Mouse (Mus musculus): Measurements from ENCODE around the gene Pdzd2. TPM values are rescaled to one million over a fixed set of nuclear protein-coding genes. Genes with fewer than 3 reads are reported as not detected.

Pdzd2 gene
- polyA plus RNA-seq, 1 experiment, result 4.2 TPM

- no peak for DNase-seq
- Histone ChIP-seq H3K36me3 (ENCODE audit: control insufficient read depth, insufficient read depth, low read length) (no peaks in the 10 kb centered on the region), H3K4me1 (replicated peaks; ENCODE audit: control insufficient read depth, insufficient read depth, low read length) (no peaks in the 10 kb centered on the region), H3K27me3 (ENCODE audit: control insufficient read depth, insufficient read depth, low read length) (no peaks in the 10 kb centered on the region), H3K4me3 (ENCODE audit: control insufficient read depth, insufficient read depth, low read length) (no peak overlapping the region), H3K27ac (ENCODE audit: control insufficient read depth, insufficient read depth, low read length) (no peak overlapping the region)
- TF ChIP-seq CTCF (IDR thresholded peaks at IDR 0.05; ENCODE audit: borderline replicate concordance, control insufficient read depth, extremely low read depth, insufficient read depth, low read length, poor library complexity) (no peak), POLR2A (IDR thresholded peaks at IDR 0.05; ENCODE audit: control insufficient read depth, extremely low read depth, insufficient read depth, low read length, poor library complexity) (no peak)
- WGBS, result 82% methylated on average over 4 of the region's 4 CpGs
Measured at GRCm38 (mm10) chr15:12753201-12753600, 13.5 kb upstream of the Pdzd2 start.

- WGBS, result 90% methylated on average over 8 of the region's 8 CpGs
Measured at GRCm38 (mm10) chr15:12750963-12751362, 11.2 kb upstream of the Pdzd2 start.

GRCm38 (mm10) chr15:12749549-12750301 lies 10.0 kb upstream of the Pdzd2 start:
- no peaks in the 10 kb centered on the region for H3K36me3 ChIP-seq (ENCODE audit: control insufficient read depth, insufficient read depth, low read length)

More at GRCm38 (mm10) chr15:12750963-12751362, 11.2 kb upstream of the Pdzd2 start:
- no peak for DNase-seq
- H3K27me3 ChIP-seq (ENCODE audit: control insufficient read depth, insufficient read depth, low read length), result no peaks in the 10 kb centered on the region
- H3K27ac ChIP-seq (ENCODE audit: control insufficient read depth, insufficient read depth, low read length), result no peak overlapping the region
- no peak for TF ChIP-seq POLR2A (IDR thresholded peaks at IDR 0.05; ENCODE audit: control insufficient read depth, extremely low read depth, insufficient read depth, low read length, poor library complexity)
- TF ChIP-seq CTCF (IDR thresholded peaks at IDR 0.05; ENCODE audit: borderline replicate concordance, control insufficient read depth, extremely low read depth, insufficient read depth, low read length, poor library complexity), result no peak
- H3K4me1 ChIP-seq (replicated peaks; ENCODE audit: control insufficient read depth, insufficient read depth, low read length), result no peaks in the 10 kb centered on the region
- no peaks in the 10 kb centered on the region for H3K36me3 ChIP-seq (ENCODE audit: control insufficient read depth, insufficient read depth, low read length)
- no peak overlapping the region for H3K4me3 ChIP-seq (ENCODE audit: control insufficient read depth, insufficient read depth, low read length)

GRCm38 (mm10) chr15:12742117-12742906 lies 2.6 kb upstream of the Pdzd2 start:
- DNase-seq, result no peak
- no peak overlapping the region for H3K27ac ChIP-seq (ENCODE audit: control insufficient read depth, insufficient read depth, low read length)
- H3K36me3 ChIP-seq (ENCODE audit: control insufficient read depth, insufficient read depth, low read length), result no peaks in the 10 kb centered on the region
- H3K4me3 ChIP-seq (ENCODE audit: control insufficient read depth, insufficient read depth, low read length), result no peak overlapping the region
- no peaks in the 10 kb centered on the region for H3K4me1 ChIP-seq (replicated peaks; ENCODE audit: control insufficient read depth, insufficient read depth, low read length)
- TF ChIP-seq POLR2A (IDR thresholded peaks at IDR 0.05; ENCODE audit: control insufficient read depth, extremely low read depth, insufficient read depth, low read length, poor library complexity) (no peak), CTCF (IDR thresholded peaks at IDR 0.05; ENCODE audit: borderline replicate concordance, control insufficient read depth, extremely low read depth, insufficient read depth, low read length, poor library complexity) (no peak)
- peaks cover 6% of the 10 kb centered on the region for H3K27me3 ChIP-seq (ENCODE audit: control insufficient read depth, insufficient read depth, low read length)
- 74% methylated on average over 6 of the region's 6 CpGs for WGBS

More at GRCm38 (mm10) chr15:12749549-12750301, 10.0 kb upstream of the Pdzd2 start:
- WGBS, result 85% methylated on average over 11 of the region's 11 CpGs
- Histone ChIP-seq H3K4me1 (replicated peaks; ENCODE audit: control insufficient read depth, insufficient read depth, low read length) (no peaks in the 10 kb centered on the region), H3K27ac (ENCODE audit: control insufficient read depth, insufficient read depth, low read length) (no peak overlapping the region), H3K27me3 (ENCODE audit: control insufficient read depth, insufficient read depth, low read length) (no peaks in the 10 kb centered on the region), H3K4me3 (ENCODE audit: control insufficient read depth, insufficient read depth, low read length) (no peak overlapping the region)
- DNase-seq, result no peak
- TF ChIP-seq POLR2A (IDR thresholded peaks at IDR 0.05; ENCODE audit: control insufficient read depth, extremely low read depth, insufficient read depth, low read length, poor library complexity), result no peak
- TF ChIP-seq CTCF (IDR thresholded peaks at IDR 0.05; ENCODE audit: borderline replicate concordance, control insufficient read depth, extremely low read depth, insufficient read depth, low read length, poor library complexity), result no peak

GRCm38 (mm10) chr15:12738301-12739093 lies 1.2 kb downstream of the Pdzd2 start:
- H3K4me3 ChIP-seq (ENCODE audit: control insufficient read depth, insufficient read depth, low read length), result no peak overlapping the region
- no peaks in the 10 kb centered on the region for H3K36me3 ChIP-seq (ENCODE audit: control insufficient read depth, insufficient read depth, low read length)
- H3K4me1 ChIP-seq (replicated peaks; ENCODE audit: control insufficient read depth, insufficient read depth, low read length), result no peaks in the 10 kb centered on the region
- no peak for TF ChIP-seq CTCF (IDR thresholded peaks at IDR 0.05; ENCODE audit: borderline replicate concordance, control insufficient read depth, extremely low read depth, insufficient read depth, low read length, poor library complexity)
- no peak for DNase-seq
- peaks cover 6% of the 10 kb centered on the region for H3K27me3 ChIP-seq (ENCODE audit: control insufficient read depth, insufficient read depth, low read length)
- 46% methylated on average over 10 of the region's 10 CpGs for WGBS
- no peak overlapping the region for H3K27ac ChIP-seq (ENCODE audit: control insufficient read depth, insufficient read depth, low read length)

GRCm38 (mm10) chr15:12735208-12735607 lies 4.5 kb downstream of the Pdzd2 start:
- H3K27ac ChIP-seq (ENCODE audit: control insufficient read depth, insufficient read depth, low read length), result no peak overlapping the region
- TF ChIP-seq POLR2A (IDR thresholded peaks at IDR 0.05; ENCODE audit: control insufficient read depth, extremely low read depth, insufficient read depth, low read length, poor library complexity) (no peak), CTCF (IDR thresholded peaks at IDR 0.05; ENCODE audit: borderline replicate concordance, control insufficient read depth, extremely low read depth, insufficient read depth, low read length, poor library complexity) (no peak)
- H3K4me3 ChIP-seq (ENCODE audit: control insufficient read depth, insufficient read depth, low read length), result no peak overlapping the region
- H3K36me3 ChIP-seq (ENCODE audit: control insufficient read depth, insufficient read depth, low read length), result no peaks in the 10 kb centered on the region
- peaks cover 4% of the 10 kb centered on the region; the same call in 1 of the 2 replicates for H3K27me3 ChIP-seq (ENCODE audit: control insufficient read depth, insufficient read depth, low read length)
- no peaks in the 10 kb centered on the region for H3K4me1 ChIP-seq (replicated peaks; ENCODE audit: control insufficient read depth, insufficient read depth, low read length)
- no peak for DNase-seq
- 62% methylated on average over 2 of the region's 2 CpGs for WGBS
